Mouse (Mus musculus) heart, embryonic 15.5 days (tissue): ENCODE results near the gene Dapk3. TPM values are rescaled to one million over a fixed set of nuclear protein-coding genes. Genes with fewer than 3 reads are reported as not detected.
A peak's percentile ranks its signal among the peaks of the same experiment; 100 is the strongest.

Experiments
- ATAC-seq: fragments of 200-750 bp; cut with Nextera tagmentation; replicated peaks from 2 replicates; pipeline ENCODE4 v1.8.0; 2017; ENCODE audit warnings: low read depth, moderate TSS enrichment; ENCODE audit not compliant: insufficient number of reproducible peaks, insufficient read depth, low FRiP score
- H3K27ac ChIP-seq: fragments of 300-500 bp; sonication (generic); 2 replicates; pipeline ENCODE4 v1.5.1; 2015; ENCODE audit warnings: mild to moderate bottlenecking, inconsistent platforms
- H3K27me3 ChIP-seq: fragments of 300-500 bp; sonication (generic); 2 replicates; pipeline ENCODE4 v1.6.1; 2015; ENCODE audit warnings: inconsistent platforms
- H3K36me3 ChIP-seq: fragments of 300-500 bp; sonication (generic); 2 replicates; pipeline ENCODE4 v1.6.1; 2015; ENCODE audit warnings: mild to moderate bottlenecking, inconsistent platforms
- H3K4me1 ChIP-seq: fragments of 300-500 bp; sonication (generic); replicated peaks from 2 replicates; pipeline ENCODE4 v1.6.1; 2015; ENCODE audit warnings: inconsistent platforms
- H3K4me2 ChIP-seq: fragments of 300-500 bp; sonication (generic); 2 replicates; pipeline ENCODE4 v1.6.1; 2015; ENCODE audit warnings: inconsistent platforms, mild to moderate bottlenecking, moderate library complexity
- H3K4me3 ChIP-seq: fragments of 300-500 bp; sonication (generic); 2 replicates; pipeline ENCODE4 v1.5.1; 2015; ENCODE audit warnings: mild to moderate bottlenecking, inconsistent platforms
- H3K9ac ChIP-seq: fragments of 300-500 bp; sonication (generic); 2 replicates; pipeline ENCODE4 v1.6.1; 2015; ENCODE audit warnings: mild to moderate bottlenecking, inconsistent platforms
- H3K9me3 ChIP-seq: fragments of 300-500 bp; sonication (generic); replicated peaks from 2 replicates; pipeline ENCODE4 v1.6.1; 2016; ENCODE audit warnings: inconsistent platforms
- WGBS: fragments of 180-500 bp; shearing (Covaris S2); methylation state at CpG from one replicate; pipeline ENCODE4 v1.1.7; 2015; ENCODE audit warnings: mixed read lengths; 5-methylcytosine and 5-hydroxymethylcytosine counted together
- polyA plus RNA-seq: library from polyadenylated mRNA; unstranded; fragments of >200 nt; fragmentation: Nextera tagmentation; extraction: Ambion mirVana; gene quantifications from 2 replicates; pipeline ENCODE4 v1.2.1, GENCODE M21; 2015

The Dapk3 gene
- polyA plus RNA-seq, 1 experiment from 2014 or later, result 38.4 TPM

- peaks cover 47% of the 10 kb centered on the region for H3K27me3 ChIP-seq
- H3K4me2 ChIP-seq, result peak within 1 kb of the TSS; percentile 69
- peak; percentile 85 for ATAC-seq
- H3K9ac ChIP-seq, result peak within 1 kb of the TSS; percentile 63
- WGBS, result 7% methylated on average over 29 of the region's 29 CpGs
- no peaks in the 10 kb centered on the region for H3K9me3 ChIP-seq
- peak within 1 kb of the TSS; percentile 69 for H3K4me3 ChIP-seq
- H3K36me3 ChIP-seq, result no peaks in the 10 kb centered on the region
- H3K27ac ChIP-seq, result peak within 1 kb of the TSS; percentile 32; the same call in 1 of the 2 replicates
- peaks cover 26% of the 10 kb centered on the region for H3K4me1 ChIP-seq
Observed at GRCm38 (mm10) chr10:81232580-81233225, 49.9 kb downstream of the Dapk3 start, which contains the start of gene Zfr2. Gene Zfr2 (plus strand): TSS chr10:81233155.

GRCm38 (mm10) chr10:81233226-81233585, 50.4 kb downstream of the Dapk3 start:
- Histone ChIP-seq H3K4me1 (peaks cover 26% of the 10 kb centered on the region), H3K4me2 (peak overlapping the region; percentile 69), H3K27me3 (peaks cover 49% of the 10 kb centered on the region), H3K9ac (peak overlapping the region; percentile 63), H3K9me3 (no peaks in the 10 kb centered on the region), H3K36me3 (no peaks in the 10 kb centered on the region), H3K4me3 (peak overlapping the region; percentile 69), H3K27ac (peak overlapping the region; percentile 32; the same call in 1 of the 2 replicates)
- ATAC-seq, result peak; percentile 58
- WGBS, result under 1% methylated on average over 27 of the region's 28 CpGs

GRCm38 (mm10) chr10:81234206-81234605, 51.4 kb downstream of the Dapk3 start:
- Histone ChIP-seq H3K4me3 (no peak overlapping the region), H3K9ac (no peak overlapping the region), H3K4me2 (no peak overlapping the region), H3K27me3 (peaks cover 42% of the 10 kb centered on the region), H3K9me3 (no peaks in the 10 kb centered on the region), H3K36me3 (no peaks in the 10 kb centered on the region), H3K4me1 (peaks cover 26% of the 10 kb centered on the region), H3K27ac (no peak overlapping the region)
- WGBS, result 78% methylated on average over 6 of the region's 6 CpGs
- no peak for ATAC-seq

- H3K27ac ChIP-seq, result no peak overlapping the region
- H3K9me3 ChIP-seq, result no peaks in the 10 kb centered on the region
- peaks cover 22% of the 10 kb centered on the region for H3K4me1 ChIP-seq
- 84% methylated on average over 12 of the region's 12 CpGs for WGBS
- H3K36me3 ChIP-seq, result no peaks in the 10 kb centered on the region
- no peak overlapping the region for H3K9ac ChIP-seq
- ATAC-seq, result no peak
- no peak overlapping the region for H3K4me2 ChIP-seq
- H3K4me3 ChIP-seq, result no peak overlapping the region
- peaks cover 42% of the 10 kb centered on the region for H3K27me3 ChIP-seq
Observed at GRCm38 (mm10) chr10:81236471-81237268, 53.9 kb downstream of the Dapk3 start.

- Histone ChIP-seq H3K36me3 (no peaks in the 10 kb centered on the region), H3K4me3 (no peak overlapping the region), H3K4me1 (peaks cover 11% of the 10 kb centered on the region), H3K9me3 (no peaks in the 10 kb centered on the region), H3K9ac (no peak overlapping the region), H3K27me3 (peaks cover 51% of the 10 kb centered on the region), H3K27ac (no peak overlapping the region), H3K4me2 (no peak overlapping the region)
- WGBS, result 74% methylated on average over 2 of the region's 2 CpGs
- ATAC-seq, result no peak
Observed at GRCm38 (mm10) chr10:81238618-81239017, 55.8 kb downstream of the Dapk3 start.

GRCm38 (mm10) chr10:81240876-81241275, 58.1 kb downstream of the Dapk3 start:
- no peak for ATAC-seq
- H3K27me3 ChIP-seq, result peaks cover 60% of the 10 kb centered on the region
- H3K9me3 ChIP-seq, result no peaks in the 10 kb centered on the region
- H3K36me3 ChIP-seq, result no peaks in the 10 kb centered on the region
- H3K9ac ChIP-seq, result no peak overlapping the region
- H3K4me1 ChIP-seq, result peaks cover 17% of the 10 kb centered on the region
- H3K4me3 ChIP-seq, result no peak overlapping the region
- no peak overlapping the region for H3K27ac ChIP-seq
- H3K4me2 ChIP-seq, result no peak overlapping the region
- WGBS, result 26% methylated on average over 13 of the region's 13 CpGs

GRCm38 (mm10) chr10:81242021-81242420, 59.2 kb downstream of the Dapk3 start:
- H3K36me3 ChIP-seq, result no peaks in the 10 kb centered on the region
- no peak overlapping the region for H3K4me2 ChIP-seq
- peaks cover 17% of the 10 kb centered on the region for H3K4me1 ChIP-seq
- H3K4me3 ChIP-seq, result no peak overlapping the region
- H3K27me3 ChIP-seq, result peaks cover 60% of the 10 kb centered on the region
- H3K27ac ChIP-seq, result no peak overlapping the region
- 91% methylated on average over 16 of the region's 16 CpGs for WGBS
- no peak overlapping the region for H3K9ac ChIP-seq
- no peak for ATAC-seq
- H3K9me3 ChIP-seq, result no peaks in the 10 kb centered on the region

Other genes starting within 250 kb of the Dapk3 start
- gene Gng7, start 168.1 kb upstream of the Dapk3 start, polyA plus RNA-seq, result 1.1 and 1.9 TPM in 2 replicates
- gene Diras1, start 157.3 kb upstream of the Dapk3 start, polyA plus RNA-seq, result 0.29 TPM in 1 of 2 replicates, not detected in the other
- 7.1 and 11.8 TPM in 2 replicates for gene Slc39a3, start 145.6 kb upstream of the Dapk3 start, polyA plus RNA-seq
- gene Sgta, start 122.8 kb upstream of the Dapk3 start, polyA plus RNA-seq, result 133 and 166 TPM in 2 replicates
- 22.3 and 31.6 TPM in 2 replicates for gene Thop1, start 113.0 kb upstream of the Dapk3 start, polyA plus RNA-seq
- gene Creb3l3, start 84.1 kb upstream of the Dapk3 start, polyA plus RNA-seq, result 0.48 and 0.99 TPM in 2 replicates
- gene Map2k2, start 77.1 kb upstream of the Dapk3 start, polyA plus RNA-seq, result 130 and 153 TPM in 2 replicates
- 25.6 and 31.0 TPM in 2 replicates for gene Zbtb7a, start 47.8 kb upstream of the Dapk3 start, polyA plus RNA-seq
- 29.1 and 41.6 TPM in 2 replicates for gene Pias4, start 15.1 kb upstream of the Dapk3 start, polyA plus RNA-seq
- gene Eef2, start 6.4 kb upstream of the Dapk3 start, polyA plus RNA-seq, result 350 and 441 TPM in 2 replicates
- gene 4930442H23Rik, start 844 bp downstream of the Dapk3 start, polyA plus RNA-seq, result not detected in 2 replicates
- gene Nmrk2, start 19.0 kb downstream of the Dapk3 start, polyA plus RNA-seq, result 7.3 and 9.1 TPM in 2 replicates
- gene Atcay, start 47.8 kb downstream of the Dapk3 start, polyA plus RNA-seq, result 0.25 and 1.1 TPM in 2 replicates
- 6.0 and 7.5 TPM in 2 replicates for gene Zfr2, start 50.1 kb downstream of the Dapk3 start, polyA plus RNA-seq
- 1.6 and 3.6 TPM in 2 replicates for gene Matk, start 69.9 kb downstream of the Dapk3 start, polyA plus RNA-seq
- gene Mrpl54, start 83.9 kb downstream of the Dapk3 start, polyA plus RNA-seq, result 208 and 226 TPM in 2 replicates
- gene Apba3, start 84.0 kb downstream of the Dapk3 start, polyA plus RNA-seq, result 42.3 and 61.2 TPM in 2 replicates
- gene Tjp3, start 108.6 kb downstream of the Dapk3 start, polyA plus RNA-seq, result 3.2 and 4.3 TPM in 2 replicates
- gene Pip5k1c, start 110.0 kb downstream of the Dapk3 start, polyA plus RNA-seq, result 26.2 and 38.2 TPM in 2 replicates
- gene Cactin, start 138.1 kb downstream of the Dapk3 start, polyA plus RNA-seq, result 23.5 and 34.1 TPM in 2 replicates
- 11.3 and 17.9 TPM in 2 replicates for gene Tbxa2r, start 145.7 kb downstream of the Dapk3 start, polyA plus RNA-seq
- 0.04 TPM in 1 of 2 replicates, not detected in the other for gene Gipc3, start 160.3 kb downstream of the Dapk3 start, polyA plus RNA-seq
- gene Hmg20b, start 167.5 kb downstream of the Dapk3 start, polyA plus RNA-seq, result 82.8 and 83.4 TPM in 2 replicates
- 11.7 and 22.3 TPM in 2 replicates for gene Mfsd12, start 174.5 kb downstream of the Dapk3 start, polyA plus RNA-seq
- gene 4930404N11Rik, start 182.8 kb downstream of the Dapk3 start, polyA plus RNA-seq, result 0.81 and 2.2 TPM in 2 replicates
- 66.5 and 84.1 TPM in 2 replicates for gene Fzr1, start 195.5 kb downstream of the Dapk3 start, polyA plus RNA-seq
- 65.2 and 79.9 TPM in 2 replicates for gene Dohh, start 201.4 kb downstream of the Dapk3 start, polyA plus RNA-seq
- 2.2 and 2.3 TPM in 2 replicates for gene Gm48551, start 201.5 kb downstream of the Dapk3 start, polyA plus RNA-seq
- gene Gm48552, start 206.0 kb downstream of the Dapk3 start, polyA plus RNA-seq, result 0.84 and 0.91 TPM in 2 replicates
- gene Smim24, start 210.0 kb downstream of the Dapk3 start, polyA plus RNA-seq, result 3.9 and 4.1 TPM in 2 replicates